Mouse (Mus musculus): ENCODE measurements around the gene Hoxd4. TPM values are rescaled to one million over a fixed set of nuclear protein-coding genes. Genes with fewer than 3 reads are reported as not detected.

Hoxd4 gene
- polyA plus RNA-seq, 1 experiment from 2014 or later, result not detected

- peak; percentile 95 for DNase-seq (ENCODE audit: low spot score, missing footprints)
- H3K4me1 ChIP-seq (ENCODE audit: control insufficient read depth, insufficient read depth, low read length), result peaks cover 8% of the 10 kb centered on the region; the same call in 1 of the 2 replicates
These were observed 42.0 kb upstream of the Hoxd4 start for GRCm38 (mm10) chr2:74669650-74670235.

GRCm38 (mm10) chr2:74670632-74671188 is 41.0 kb upstream of the Hoxd4 start:
- peak; percentile 93 for DNase-seq (ENCODE audit: low spot score, missing footprints)
- Histone ChIP-seq H3K4me3 (ENCODE audit: low read depth, low read length) (no peak overlapping the region), H3K9ac (ENCODE audit: low read length) (no peak overlapping the region), H3K27ac (ENCODE audit: low read depth, low read length) (no peak overlapping the region), H3K36me3 (ENCODE audit: control insufficient read depth, insufficient read depth, low read length) (no peaks in the 10 kb centered on the region), H3K27me3 (ENCODE audit: control insufficient read depth, insufficient read depth, low read length) (peaks cover 96% of the 10 kb centered on the region), H3K4me2 (no peak overlapping the region), H3K9me3 (ENCODE audit: control insufficient read depth, low read length) (no peaks in the 10 kb centered on the region), H3K4me1 (ENCODE audit: control insufficient read depth, insufficient read depth, low read length) (peaks cover 8% of the 10 kb centered on the region; the same call in 1 of the 2 replicates)
- no peak for ATAC-seq (ENCODE audit: low FRiP score)
- 3% methylated on average over 3 of the region's 3 CpGs for WGBS

More at GRCm38 (mm10) chr2:74669650-74670235, 42.0 kb upstream of the Hoxd4 start:
- H3K9me3 ChIP-seq (ENCODE audit: control insufficient read depth, low read length), result no peaks in the 10 kb centered on the region
- no peaks in the 10 kb centered on the region for H3K36me3 ChIP-seq (ENCODE audit: control insufficient read depth, insufficient read depth, low read length)
- H3K4me3 ChIP-seq (ENCODE audit: low read depth, low read length), result no peak overlapping the region
- WGBS, result 2% methylated on average over 14 of the region's 14 CpGs
- ATAC-seq (ENCODE audit: low FRiP score), result no peak
- no peak overlapping the region for H3K9ac ChIP-seq (ENCODE audit: low read length)
- no peak overlapping the region for H3K4me2 ChIP-seq
- no peak overlapping the region for H3K27ac ChIP-seq (ENCODE audit: low read depth, low read length)
- H3K27me3 ChIP-seq (ENCODE audit: control insufficient read depth, insufficient read depth, low read length), result peaks cover 95% of the 10 kb centered on the region

- Histone ChIP-seq H3K4me1 (ENCODE audit: control insufficient read depth, insufficient read depth, low read length) (peaks cover 8% of the 10 kb centered on the region; the same call in 1 of the 2 replicates), H3K36me3 (ENCODE audit: control insufficient read depth, insufficient read depth, low read length) (no peaks in the 10 kb centered on the region), H3K27ac (ENCODE audit: low read depth, low read length) (no peak overlapping the region), H3K27me3 (ENCODE audit: control insufficient read depth, insufficient read depth, low read length) (peaks cover 97% of the 10 kb centered on the region), H3K9ac (ENCODE audit: low read length) (no peak overlapping the region), H3K4me2 (no peak overlapping the region), H3K4me3 (ENCODE audit: low read depth, low read length) (no peak overlapping the region), H3K9me3 (ENCODE audit: control insufficient read depth, low read length) (no peaks in the 10 kb centered on the region)
- WGBS, result 6% methylated on average over 5 of the region's 5 CpGs
- DNase-seq (ENCODE audit: low spot score, missing footprints), result peak; percentile 94
- ATAC-seq (ENCODE audit: low FRiP score), result no peak
These were observed 39.9 kb upstream of the Hoxd4 start for GRCm38 (mm10) chr2:74671847-74672246.

- WGBS, result under 1% methylated on average over 40 of the region's 40 CpGs
- Histone ChIP-seq H3K4me3 (ENCODE audit: low read depth, low read length) (no peak overlapping the region; the same call in 1 of the 2 replicates), H3K27ac (ENCODE audit: low read depth, low read length) (no peak overlapping the region), H3K9me3 (ENCODE audit: control insufficient read depth, low read length) (no peaks in the 10 kb centered on the region), H3K4me1 (ENCODE audit: control insufficient read depth, insufficient read depth, low read length) (peaks cover 8% of the 10 kb centered on the region; the same call in 1 of the 2 replicates), H3K36me3 (ENCODE audit: control insufficient read depth, insufficient read depth, low read length) (no peaks in the 10 kb centered on the region), H3K27me3 (ENCODE audit: control insufficient read depth, insufficient read depth, low read length) (peaks cover 98% of the 10 kb centered on the region), H3K4me2 (peak overlapping the region; percentile 7; the same call in 1 of the 2 replicates), H3K9ac (ENCODE audit: low read length) (no peak overlapping the region)
- no peak for DNase-seq (ENCODE audit: low spot score, missing footprints)
- peak; percentile 71 for ATAC-seq (ENCODE audit: low FRiP score)
These were observed 39.0 kb upstream of the Hoxd4 start for GRCm38 (mm10) chr2:74672481-74673362.

- DNase-seq (ENCODE audit: low spot score, missing footprints), result no peak
- H3K4me3 ChIP-seq (ENCODE audit: low read depth, low read length), result no peak overlapping the region
- no peaks in the 10 kb centered on the region for H3K4me1 ChIP-seq (ENCODE audit: control insufficient read depth, insufficient read depth, low read length)
- WGBS, result 1% methylated on average over 24 of the region's 24 CpGs
- H3K27me3 ChIP-seq (ENCODE audit: control insufficient read depth, insufficient read depth, low read length), result peaks cover 98% of the 10 kb centered on the region
- no peaks in the 10 kb centered on the region for H3K36me3 ChIP-seq (ENCODE audit: control insufficient read depth, insufficient read depth, low read length)
- H3K4me2 ChIP-seq, result no peak overlapping the region
- no peak overlapping the region for H3K9ac ChIP-seq (ENCODE audit: low read length)
- no peak overlapping the region for H3K27ac ChIP-seq (ENCODE audit: low read depth, low read length)
- no peaks in the 10 kb centered on the region for H3K9me3 ChIP-seq (ENCODE audit: control insufficient read depth, low read length)
- no peak for ATAC-seq (ENCODE audit: low FRiP score)
These were observed 37.8 kb upstream of the Hoxd4 start for GRCm38 (mm10) chr2:74673835-74674425.

- Histone ChIP-seq H3K9me3 (ENCODE audit: control insufficient read depth, low read length) (no peaks in the 10 kb centered on the region), H3K9ac (ENCODE audit: low read length) (no peak within 1 kb of the TSS), H3K4me2 (no peak within 1 kb of the TSS), H3K4me1 (ENCODE audit: control insufficient read depth, insufficient read depth, low read length) (no peaks in the 10 kb centered on the region), H3K27me3 (ENCODE audit: control insufficient read depth, insufficient read depth, low read length) (peaks cover 98% of the 10 kb centered on the region), H3K36me3 (ENCODE audit: control insufficient read depth, insufficient read depth, low read length) (no peaks in the 10 kb centered on the region), H3K4me3 (ENCODE audit: low read depth, low read length) (no peak within 1 kb of the TSS), H3K27ac (ENCODE audit: low read depth, low read length) (no peak within 1 kb of the TSS)
- WGBS, result 3% methylated on average over 47 of the region's 47 CpGs
- DNase-seq (ENCODE audit: low spot score, missing footprints) (no peak), ATAC-seq (ENCODE audit: low FRiP score) (no peak)
These were observed 36.7 kb upstream of the Hoxd4 start, which contains the start of gene Hoxd12 for GRCm38 (mm10) chr2:74674881-74675665. Gene Hoxd12, plus strand, starts transcription at chr2:74675013.

GRCm38 (mm10) chr2:74675666-74676282 is 36.0 kb upstream of the Hoxd4 start:
- 3% methylated on average over 24 of the region's 24 CpGs for whole genome bisulfite sequencing
- no peak overlapping the region for H3K9ac ChIP-seq (ENCODE audit: low read length)
- no peak overlapping the region for H3K4me3 ChIP-seq (ENCODE audit: low read depth, low read length)

GRCm38 (mm10) chr2:74676376-74677052 is 35.2 kb upstream of the Hoxd4 start:
- 2% methylated on average over 9 of the region's 9 CpGs for WGBS
- no peak overlapping the region for H3K4me3 ChIP-seq (ENCODE audit: low read depth, low read length)
- no peak for ATAC-seq (ENCODE audit: low FRiP score)

More at GRCm38 (mm10) chr2:74675666-74676282, 36.0 kb upstream of the Hoxd4 start:
- DNase-seq (ENCODE audit: low spot score, missing footprints), result no peak
- ATAC-seq (ENCODE audit: low FRiP score), result no peak
- Histone ChIP-seq H3K4me1 (ENCODE audit: control insufficient read depth, insufficient read depth, low read length) (no peaks in the 10 kb centered on the region), H3K27ac (ENCODE audit: low read depth, low read length) (no peak overlapping the region), H3K27me3 (ENCODE audit: control insufficient read depth, insufficient read depth, low read length) (peaks cover 100% of the 10 kb centered on the region), H3K9me3 (ENCODE audit: control insufficient read depth, low read length) (no peaks in the 10 kb centered on the region), H3K36me3 (ENCODE audit: control insufficient read depth, insufficient read depth, low read length) (no peaks in the 10 kb centered on the region), H3K4me2 (no peak overlapping the region)

More at GRCm38 (mm10) chr2:74676376-74677052, 35.2 kb upstream of the Hoxd4 start:
- DNase-seq (ENCODE audit: low spot score, missing footprints), result no peak
- Histone ChIP-seq H3K4me1 (ENCODE audit: control insufficient read depth, insufficient read depth, low read length) (no peaks in the 10 kb centered on the region), H3K9ac (ENCODE audit: low read length) (no peak overlapping the region), H3K27me3 (ENCODE audit: control insufficient read depth, insufficient read depth, low read length) (peaks cover 100% of the 10 kb centered on the region), H3K9me3 (ENCODE audit: control insufficient read depth, low read length) (no peaks in the 10 kb centered on the region), H3K4me2 (no peak overlapping the region), H3K27ac (ENCODE audit: low read depth, low read length) (no peak overlapping the region), H3K36me3 (ENCODE audit: control insufficient read depth, insufficient read depth, low read length) (no peaks in the 10 kb centered on the region)

Measured in midbrain, embryonic 11.5 days (tissue).